Mouse (Mus musculus): ENCODE measurements around the gene R3hdm2.
A peak's percentile ranks its signal among the peaks of the same experiment; 100 is the strongest.

Gene R3hdm2

DNA sequence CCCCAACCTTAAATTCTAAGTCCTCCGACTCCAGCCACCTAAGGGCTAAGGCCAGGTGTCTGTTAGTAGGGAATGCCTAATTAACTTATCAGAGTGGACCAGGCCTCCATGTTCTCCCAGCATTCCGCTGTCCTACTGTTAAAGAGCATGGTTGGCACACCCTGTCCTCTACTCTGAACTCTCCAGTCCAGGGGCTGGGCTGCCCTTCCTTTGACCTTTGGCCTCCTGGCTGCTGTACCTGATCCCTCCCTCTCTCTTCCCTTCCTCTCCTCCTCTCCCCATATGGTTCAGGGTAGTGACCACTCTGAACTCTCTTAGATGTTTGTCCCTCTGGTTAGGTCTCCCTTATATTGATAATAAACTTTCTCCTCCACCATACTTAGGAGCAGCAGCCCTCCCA, 45.7 kb downstream of the R3hdm2 start:
- DNase-seq (ENCODE audit: low spot score), result peak; percentile 52

DNA sequence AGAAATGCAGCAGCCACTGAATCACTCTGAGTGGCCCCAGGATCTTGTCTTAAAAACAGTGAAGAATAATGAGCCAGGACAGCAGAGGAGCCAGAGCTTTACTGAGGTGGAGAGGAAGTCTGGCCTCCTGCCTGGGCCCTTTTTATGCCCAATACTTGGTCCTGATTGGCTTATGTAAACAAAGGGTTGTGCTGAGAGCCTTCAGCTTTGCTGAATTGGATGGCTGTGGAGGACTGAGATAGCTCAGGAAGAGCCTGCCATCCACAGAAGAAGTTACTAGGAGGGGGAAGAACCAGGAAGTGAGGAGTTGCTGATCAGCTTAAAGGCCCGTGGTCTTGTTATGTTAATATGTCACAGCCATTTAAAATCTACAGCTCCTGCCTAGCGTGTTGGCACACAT, 46.5 kb downstream of the R3hdm2 start:
- DNase-seq (ENCODE audit: low spot score), result peak; percentile 12

DNA sequence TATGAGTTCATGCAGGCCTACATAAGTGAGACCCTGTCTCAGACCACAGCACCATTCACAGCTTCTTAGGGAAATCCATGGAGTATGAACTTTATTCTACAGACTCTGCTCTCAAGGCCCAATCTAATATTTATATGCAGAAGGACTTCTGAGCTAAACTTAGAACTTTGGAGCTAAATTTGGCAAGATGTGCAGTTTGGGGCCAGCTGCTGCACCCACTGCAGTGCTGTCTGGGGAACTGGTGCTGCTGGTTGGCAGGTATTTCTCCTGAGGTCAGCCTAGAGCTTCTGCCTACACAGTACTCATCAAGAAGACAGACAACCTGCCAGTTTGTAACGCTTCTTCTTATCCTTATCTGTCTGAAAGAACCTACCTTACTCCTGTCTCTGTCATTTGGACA, 47.0 kb downstream of the R3hdm2 start:
- DNase-seq (ENCODE audit: low spot score), result no peak

DNA sequence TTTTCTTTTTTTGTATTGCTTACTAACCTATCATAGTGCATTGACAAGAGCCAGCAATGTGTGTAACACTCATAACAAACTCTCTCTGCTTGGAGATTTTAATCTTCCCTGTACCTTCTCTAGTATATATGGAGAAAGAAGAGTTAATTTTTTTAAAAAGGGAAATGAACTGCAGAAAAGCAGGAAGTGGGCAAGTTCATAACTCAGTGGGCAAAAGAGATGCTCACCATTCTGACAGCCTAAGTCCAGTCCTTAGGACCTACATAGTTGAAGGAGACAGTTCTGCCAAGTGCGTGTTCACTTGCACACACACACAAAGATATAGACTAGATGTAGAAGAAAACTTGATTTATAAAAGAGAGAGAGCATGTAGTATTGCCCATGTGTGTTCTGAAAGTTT, 47.9 kb downstream of the R3hdm2 start:
- no peak for DNase-seq (ENCODE audit: low spot score)

DNA sequence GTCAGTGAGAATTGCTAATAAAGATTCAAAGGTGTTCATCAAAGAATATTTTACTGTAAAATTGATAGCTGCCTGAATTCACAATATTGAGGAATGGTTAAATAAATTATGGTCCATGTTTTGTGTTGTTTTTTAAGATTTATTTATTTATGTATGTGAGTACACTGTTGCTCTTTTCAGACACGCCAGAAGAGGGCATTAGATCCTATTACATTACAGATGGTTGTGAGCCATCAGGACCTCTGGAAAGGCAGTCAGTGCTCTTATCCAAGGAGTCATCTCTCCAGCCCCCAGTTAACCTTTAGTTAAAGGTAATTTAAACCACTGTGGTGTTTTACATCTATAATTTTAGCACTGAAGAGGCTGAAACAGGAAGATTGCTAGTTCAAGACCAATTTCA, 49.4 kb downstream of the R3hdm2 start:
- no peak for DNase-seq (ENCODE audit: low spot score)

DNA sequence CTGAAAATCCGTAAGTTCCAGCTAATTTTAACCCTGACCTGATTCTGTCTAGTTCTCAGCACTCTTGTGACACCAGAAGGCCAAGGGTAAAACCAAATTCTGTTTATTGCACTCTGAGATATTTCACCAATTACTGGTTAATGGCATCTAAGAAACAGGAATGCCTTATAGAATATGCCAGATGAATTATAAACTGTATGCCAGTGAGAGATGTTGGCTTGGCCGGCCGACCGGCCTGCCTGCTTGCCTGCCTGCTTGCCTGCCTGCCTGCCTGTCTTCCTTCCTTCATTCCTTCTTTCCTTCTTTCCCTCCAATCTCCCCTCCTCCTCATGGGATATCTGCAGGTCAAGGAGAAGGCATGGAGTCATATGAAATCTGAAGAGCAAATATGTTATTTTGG, 52.3 kb downstream of the R3hdm2 start:
- DNase-seq (ENCODE audit: low spot score), result no peak

DNA sequence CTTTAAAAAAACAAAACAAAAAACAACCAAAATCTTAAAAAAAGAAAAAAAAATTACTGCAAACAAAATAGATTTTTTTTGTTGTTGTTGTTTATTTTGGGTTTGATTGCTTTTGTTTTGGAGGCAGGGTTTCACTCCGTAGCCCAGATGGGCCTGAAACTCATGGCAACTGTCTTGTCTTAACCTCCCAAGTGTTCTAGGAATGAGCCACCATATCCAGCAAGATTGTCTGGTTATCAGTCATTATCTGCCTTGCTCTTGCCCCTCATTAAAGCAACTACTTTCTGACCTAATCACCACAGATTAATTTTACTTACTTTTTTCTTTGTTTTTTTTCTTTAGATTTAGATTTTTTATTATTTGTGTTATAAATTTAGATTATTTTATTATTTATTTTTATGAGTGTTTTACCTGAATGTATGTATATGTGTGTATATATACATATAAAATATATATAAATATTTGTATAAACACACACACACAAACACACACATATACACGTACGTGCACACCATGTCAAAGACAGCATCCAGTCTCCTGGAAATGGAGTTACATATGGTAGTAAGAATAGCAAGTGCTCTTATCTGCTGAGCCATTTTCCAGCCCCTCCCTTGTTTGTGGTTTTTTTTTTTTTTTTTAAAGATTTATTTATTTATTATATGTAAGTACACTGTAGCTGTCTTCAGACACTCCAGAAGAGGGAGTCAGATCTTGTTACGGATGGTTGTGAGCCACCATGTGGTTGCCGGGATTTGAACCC, 57.4 kb downstream of the R3hdm2 start:
- no peak for DNase-seq (ENCODE audit: low spot score)

DNA sequence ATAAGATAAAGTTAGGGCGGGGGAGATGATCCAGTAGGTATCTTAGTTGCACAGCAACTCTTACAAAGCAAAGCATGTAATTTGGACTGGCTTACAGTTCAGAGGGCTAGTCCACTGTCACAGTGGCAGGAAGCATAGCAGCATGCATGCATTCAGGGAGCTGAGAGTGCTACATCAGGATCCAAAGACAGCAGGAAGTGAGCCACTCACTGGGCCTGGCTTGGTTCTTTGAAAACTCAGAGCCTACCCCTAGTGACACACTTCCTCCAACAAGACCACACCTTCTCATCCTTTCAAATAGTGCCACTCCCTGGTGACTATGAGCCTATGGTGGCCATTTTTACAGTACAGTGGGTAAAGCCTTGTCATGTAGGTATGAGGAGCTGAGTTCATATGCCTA, 73.6 kb downstream of the R3hdm2 start:
- DNase-seq (ENCODE audit: low spot score), result no peak

DNA sequence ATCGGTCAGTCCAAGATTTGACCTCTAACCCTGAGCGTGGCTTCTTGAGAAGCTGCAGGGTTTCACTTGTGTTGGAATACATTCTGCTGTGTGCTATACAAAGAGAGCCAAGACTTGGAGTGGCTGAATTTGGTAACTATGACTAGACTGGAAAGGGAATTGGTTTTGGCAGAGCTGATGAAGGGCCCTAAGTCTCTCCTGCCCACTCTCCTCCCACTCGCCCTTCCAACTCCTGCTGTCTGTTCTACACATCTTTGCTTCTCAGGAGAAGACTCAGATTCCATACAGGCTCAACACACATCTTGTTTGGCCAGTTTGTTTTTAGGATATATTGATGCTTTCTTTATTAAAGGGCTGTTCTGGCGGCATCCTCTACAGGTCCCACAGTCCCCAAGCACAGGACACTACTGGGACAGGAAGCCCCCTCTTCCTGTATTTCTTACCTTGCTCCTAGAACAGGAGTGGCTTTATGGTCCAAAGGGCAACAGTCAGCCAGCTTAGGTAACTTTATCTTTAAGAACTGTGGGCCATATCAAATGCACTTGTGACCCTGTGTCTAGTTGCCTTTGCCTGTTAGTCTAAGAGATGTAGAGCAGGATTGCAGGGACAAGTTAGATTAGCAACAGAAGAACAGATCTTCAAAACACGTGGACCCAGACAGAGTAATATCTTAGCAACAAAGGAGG, 82.4 kb downstream of the R3hdm2 start:
- DNase-seq (ENCODE audit: low spot score), result peak; percentile 60

DNA sequence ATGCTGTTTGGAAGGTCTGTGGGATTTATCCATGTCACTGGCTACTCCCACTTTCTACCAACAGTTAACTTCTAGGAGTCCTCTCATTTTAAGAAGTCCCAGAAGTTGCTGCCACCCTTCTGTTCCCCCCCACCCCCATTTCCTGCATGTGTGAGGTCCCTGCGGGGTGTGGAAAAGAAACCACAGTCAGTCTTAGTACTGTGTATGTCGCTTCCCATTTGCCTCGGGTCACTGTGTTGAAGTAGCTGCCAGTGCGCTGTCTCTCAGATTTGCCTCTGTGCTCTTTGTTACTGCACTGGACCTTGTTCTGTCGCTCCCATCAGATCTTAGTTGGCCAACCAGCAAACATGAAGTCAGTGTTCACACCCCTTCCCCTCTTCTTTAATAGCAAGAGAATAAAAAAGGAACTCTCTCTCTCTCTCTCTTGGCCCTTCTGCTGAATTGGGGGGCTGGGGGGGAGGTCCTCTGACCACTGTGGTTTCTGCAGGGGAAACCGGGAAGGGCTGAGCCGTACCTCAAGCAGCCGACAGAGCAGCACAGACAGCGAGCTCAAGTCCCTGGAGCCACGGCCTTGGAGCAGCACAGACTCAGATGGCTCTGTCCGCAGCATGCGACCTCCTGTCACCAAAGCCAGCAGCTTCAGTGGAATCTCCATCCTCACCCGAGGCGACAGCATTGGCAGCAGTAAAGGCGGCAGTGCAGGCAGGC, 91.3 kb downstream of the R3hdm2 start:
- no peak for DNase-seq (ENCODE audit: low spot score)

DNA sequence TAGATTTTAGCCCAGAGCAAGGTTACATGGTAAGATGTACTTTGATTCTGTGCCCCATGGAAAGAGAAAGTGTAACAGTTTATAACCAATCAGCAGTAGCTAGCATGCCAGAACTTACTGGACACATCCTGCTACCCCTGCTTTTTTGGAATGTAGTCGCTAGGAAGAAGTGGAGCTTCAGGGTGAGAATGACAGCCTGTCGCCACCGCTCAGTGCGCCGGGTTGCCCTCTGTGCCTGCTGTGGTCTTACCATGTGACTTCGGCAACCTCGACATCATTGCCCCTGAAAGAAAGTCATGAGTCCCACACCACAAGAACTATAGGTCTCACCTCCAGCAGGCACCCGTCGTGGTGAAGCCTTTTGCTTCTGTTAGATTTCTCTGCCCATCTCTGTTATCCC, 92.6 kb downstream of the R3hdm2 start:
- DNase-seq (ENCODE audit: low spot score), result no peak

DNA sequence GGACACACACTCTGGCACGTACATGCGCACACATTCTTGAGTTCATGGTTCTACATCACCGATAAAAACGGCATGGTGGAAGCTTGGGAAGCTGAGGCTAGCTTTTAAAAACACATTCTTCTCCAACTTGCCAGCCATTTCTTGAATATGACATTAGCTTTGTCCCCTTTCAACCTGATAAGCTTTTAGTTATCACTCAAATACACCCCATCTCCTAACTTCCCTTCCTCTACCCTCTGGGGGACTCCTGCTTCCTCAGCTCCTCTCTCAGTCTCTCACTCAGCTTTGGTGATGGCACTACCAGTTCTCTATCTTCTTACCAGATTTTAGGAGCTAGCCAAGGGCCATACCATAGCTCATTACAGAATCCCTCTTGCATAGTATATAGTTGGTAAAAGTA, 95.0 kb downstream of the R3hdm2 start:
- DNase-seq (ENCODE audit: low spot score), result no peak

DNA sequence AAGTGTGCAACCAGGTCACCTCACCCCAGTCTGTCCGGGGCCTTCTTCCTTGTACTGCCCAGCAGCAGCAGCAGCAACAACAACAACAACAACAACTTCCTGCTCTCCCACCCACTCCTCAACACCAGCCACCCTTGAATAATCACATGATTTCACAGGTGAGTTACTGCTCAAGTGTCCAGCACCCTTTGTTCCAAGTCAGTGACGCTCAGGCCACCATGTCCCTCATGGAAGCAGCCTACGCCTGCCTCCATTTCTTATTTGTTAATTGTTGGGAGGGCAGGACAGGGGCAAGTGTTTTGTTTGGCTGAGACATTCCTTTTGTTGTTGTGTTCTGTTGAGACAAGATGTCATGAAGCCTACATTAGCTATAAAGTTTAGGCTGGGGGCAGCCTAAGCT, 96.4 kb downstream of the R3hdm2 start:
- DNase-seq (ENCODE audit: low spot score), result no peak

DNA sequence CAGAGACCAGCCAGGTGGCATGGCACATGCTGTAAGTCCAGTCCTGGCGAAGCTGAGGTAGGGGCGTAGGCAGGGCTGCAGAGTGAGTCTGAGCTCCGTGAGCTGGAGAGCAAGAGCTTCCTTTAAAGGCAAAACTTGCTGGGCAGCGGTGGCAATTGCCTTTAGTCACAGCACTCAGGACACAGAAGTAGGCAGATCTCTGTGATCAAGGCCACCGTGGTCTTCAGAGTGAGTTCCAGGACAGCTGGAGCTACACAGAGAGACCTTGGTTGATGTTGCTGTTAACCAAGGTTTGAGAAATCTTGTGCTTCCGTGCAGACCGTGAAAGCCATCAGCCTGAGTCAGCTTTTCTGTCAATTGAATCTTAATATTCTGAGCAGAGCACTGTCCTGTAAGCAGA, 97.2 kb downstream of the R3hdm2 start:
- DNase-seq (ENCODE audit: low spot score), result no peak

DNA sequence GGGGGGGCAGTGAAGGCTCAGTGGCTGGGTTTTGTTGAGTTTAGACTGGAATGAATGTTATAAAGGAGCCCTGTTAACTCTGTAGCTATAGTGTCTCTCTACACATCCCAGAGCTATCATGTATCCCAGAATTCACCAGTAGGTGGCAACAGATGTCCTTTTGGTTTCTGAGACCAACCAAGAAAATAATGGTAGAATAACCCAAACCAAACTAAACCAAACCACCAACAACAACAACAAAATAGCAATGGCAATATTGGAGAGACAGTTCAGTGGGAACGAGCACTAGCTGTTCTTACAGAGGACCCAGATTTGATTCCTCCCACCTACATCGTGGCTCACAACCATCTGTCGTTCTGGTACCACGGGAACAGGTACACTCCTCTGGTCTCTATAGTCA, 99.0 kb downstream of the R3hdm2 start:
- no peak for DNase-seq (ENCODE audit: low spot score)

DNA sequence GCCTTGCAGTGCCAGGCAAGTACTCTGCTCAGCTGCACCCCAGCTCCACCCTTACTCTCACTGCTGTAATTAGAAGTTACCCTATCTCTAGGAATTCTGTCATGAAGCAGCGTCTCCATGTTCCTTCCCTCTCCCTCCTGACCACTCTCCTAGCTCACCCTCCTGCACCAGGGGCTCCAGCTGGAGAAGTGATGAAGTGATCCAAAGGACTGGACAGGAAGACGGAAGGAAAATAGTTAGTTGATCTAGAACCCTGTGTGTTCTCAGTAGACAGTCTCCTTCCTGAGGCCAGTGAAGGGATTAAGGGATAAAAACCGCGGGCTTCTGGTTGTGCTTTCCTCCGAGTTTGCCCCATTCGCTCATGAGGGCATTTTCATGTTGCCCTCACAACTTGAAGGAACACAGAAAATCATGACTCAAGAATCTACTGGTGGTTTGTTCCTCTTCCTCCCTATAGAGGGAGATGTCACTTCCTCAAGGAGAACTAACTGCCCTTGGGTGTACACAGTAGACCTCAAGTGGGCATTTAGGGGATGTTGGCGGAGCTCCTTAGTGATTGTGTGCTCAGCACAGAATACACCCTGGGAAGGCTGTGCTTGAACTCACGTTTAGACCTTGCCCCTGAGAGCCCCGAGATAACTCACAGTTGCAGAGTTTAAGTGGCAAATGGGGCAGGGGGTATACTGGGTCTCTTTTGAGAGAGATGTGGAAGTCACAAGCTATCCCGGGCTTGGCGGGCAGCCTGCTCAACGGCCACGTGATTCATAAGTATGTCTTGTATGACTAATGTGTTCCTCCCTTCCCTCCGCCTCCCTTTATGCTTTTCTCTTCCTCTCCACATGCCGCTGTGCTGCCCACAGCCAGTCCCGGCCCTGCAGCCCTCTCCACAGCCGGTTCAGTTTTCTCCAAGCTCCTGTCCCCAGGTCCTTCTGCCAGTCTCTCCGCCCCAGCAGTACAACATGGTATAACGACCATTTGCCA, 101.0 kb downstream of the R3hdm2 start:
- no peak for DNase-seq (ENCODE audit: low spot score)

DNA sequence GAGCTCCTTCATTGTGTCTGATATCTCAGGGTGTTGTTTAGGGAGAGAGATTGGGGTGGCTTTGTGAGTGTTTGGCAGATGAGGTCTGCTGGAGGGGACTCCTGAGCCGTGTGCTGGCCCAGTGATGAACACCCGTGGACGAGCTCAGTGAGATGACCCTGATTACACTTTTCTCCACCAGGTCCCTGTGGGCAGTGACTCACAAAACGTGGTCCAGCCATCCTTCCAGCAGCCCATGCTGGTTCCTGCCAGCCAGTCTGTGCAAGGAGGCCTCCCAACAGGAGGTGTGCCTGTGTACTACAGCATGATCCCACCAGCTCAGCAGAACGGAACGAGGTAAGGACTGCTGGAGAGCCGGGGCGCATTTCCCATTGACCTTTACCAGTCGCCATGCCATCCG, 105.1 kb downstream of the R3hdm2 start:
- DNase-seq (ENCODE audit: low spot score), result no peak

DNA sequence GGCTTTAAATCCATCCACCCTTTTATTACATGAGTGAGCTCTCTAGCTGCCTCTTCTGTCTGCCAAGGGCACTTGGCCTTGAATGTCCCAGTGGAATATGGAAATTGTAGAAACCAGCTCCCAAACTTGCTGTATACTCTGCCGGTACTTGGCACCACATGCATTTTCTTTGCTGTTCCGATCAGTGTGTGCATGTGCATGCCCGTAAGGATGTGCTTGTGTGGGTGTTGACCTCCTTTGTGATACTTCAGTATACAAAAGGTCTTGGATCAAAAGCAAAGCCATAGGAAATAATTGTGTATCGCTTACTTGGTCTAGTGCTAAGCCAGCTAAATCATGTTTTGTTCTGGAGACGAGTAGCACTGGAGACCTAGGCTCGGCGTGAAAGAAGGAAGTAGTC, 108.7 kb downstream of the R3hdm2 start:
- no peak for DNase-seq (ENCODE audit: low spot score)

DNA sequence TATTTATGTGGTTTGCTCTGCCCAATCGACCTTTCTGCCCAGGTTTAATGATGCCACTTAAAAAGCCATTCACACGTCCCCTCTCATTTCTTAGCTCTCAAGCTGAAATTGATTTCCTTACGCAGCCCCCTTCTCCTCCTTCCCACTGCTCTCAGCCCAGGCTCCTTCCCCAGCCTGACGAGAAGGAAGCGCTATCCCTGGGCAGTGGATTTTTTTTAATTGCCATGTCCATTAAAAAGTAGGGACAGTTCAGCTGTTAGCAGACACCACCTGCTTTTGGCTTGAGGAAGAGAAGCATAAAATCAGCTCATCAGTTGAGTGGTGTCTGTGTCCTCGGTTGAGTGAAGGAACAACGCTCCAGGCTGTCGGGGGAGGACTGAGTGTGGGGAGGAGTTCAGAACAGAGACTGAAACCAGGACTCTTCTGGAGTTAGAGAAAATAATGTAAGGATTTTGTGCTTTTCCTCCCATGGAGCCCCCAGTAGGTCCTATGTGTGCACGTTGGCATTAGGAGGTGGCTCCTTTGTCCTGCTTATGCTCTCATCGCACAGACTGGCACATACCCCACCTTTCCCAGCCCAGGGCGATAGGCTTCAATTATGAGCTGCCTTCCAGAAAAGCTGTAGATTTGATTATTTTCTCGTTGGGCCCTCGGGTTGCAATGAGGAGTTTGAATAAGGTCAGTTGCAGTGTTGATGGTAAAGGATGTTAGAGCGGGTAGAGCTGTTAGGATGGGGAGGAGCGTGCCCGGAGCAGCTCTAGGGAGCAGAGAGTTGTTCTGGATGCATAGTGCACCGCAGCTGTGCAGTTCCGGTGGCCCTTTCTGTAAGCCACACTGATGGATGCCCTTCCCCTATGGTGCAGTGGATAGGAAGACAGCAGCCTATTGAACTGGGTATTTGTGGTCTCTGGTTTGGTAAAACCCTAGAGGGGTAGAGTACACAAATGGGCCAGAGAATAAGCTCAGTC, 110.3 kb downstream of the R3hdm2 start:
- no peak for DNase-seq (ENCODE audit: low spot score)

DNA sequence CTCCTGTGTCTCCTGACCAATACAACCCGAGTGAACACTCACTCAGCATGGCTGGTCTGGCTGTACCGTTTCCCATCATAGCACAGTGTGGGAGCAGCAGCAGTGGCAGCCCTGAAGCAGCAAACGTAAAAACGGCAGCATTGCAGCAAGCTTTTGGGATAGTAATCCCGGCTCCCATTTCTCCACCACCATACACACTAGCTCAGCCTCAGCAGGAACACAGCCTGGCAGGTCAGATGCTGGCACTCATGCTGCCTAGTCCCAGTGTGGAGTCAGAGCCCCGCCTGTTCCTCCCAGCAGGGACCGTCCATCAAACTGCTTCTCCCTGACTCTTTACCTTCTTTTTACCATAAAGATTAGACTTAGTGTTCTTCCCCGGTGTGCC, 111.0 kb downstream of the R3hdm2 start:
- DNase-seq (ENCODE audit: low spot score), result no peak

DNA sequence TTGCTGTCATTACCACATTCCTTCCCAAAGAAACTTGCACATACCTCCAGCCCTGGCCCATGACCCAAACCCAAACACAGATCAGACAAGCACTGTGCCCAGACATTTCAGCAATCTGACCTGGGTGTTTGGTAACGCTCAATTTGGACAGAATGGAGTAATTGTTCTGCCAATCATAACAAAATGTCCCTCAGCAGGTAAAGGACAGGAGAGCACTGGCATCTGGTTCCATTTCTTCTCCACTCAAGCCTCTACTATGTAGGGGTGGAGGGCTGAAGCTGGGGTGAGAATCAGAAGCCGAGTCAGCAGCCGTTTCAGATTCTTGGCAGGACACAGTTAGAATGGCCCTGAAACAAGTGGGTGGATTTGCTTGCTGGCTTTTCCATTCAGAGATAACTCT, 112.0 kb downstream of the R3hdm2 start:
- DNase-seq (ENCODE audit: low spot score), result no peak

Data from yolk sac, embryonic 10.5 days (tissue).